Mouse (Mus musculus) kidney, adult 2 months (tissue): ENCODE measurements at regions not wholly inside any gene's neighbourhood (a gene's known extent, or its start where the extent isn't known, plus 50 kb on each side); places are given as distances from the start of the nearest gene placed in this dataset.
A peak's percentile ranks its signal among the peaks of the same experiment; 100 is the strongest.

Experiments
- DNase-seq: peaks from one replicate; pipeline ENCODE4 v3.0.0; 2021
- H3K27ac ChIP-seq: fragments of 200-500 bp; 2 replicates; pipeline ENCODE4 v1.5.1; 2012; ENCODE audit warnings: low read depth, low read length, control low read depth, inconsistent platforms; ENCODE audit not compliant: insufficient read depth
- H3K27me3 ChIP-seq: fragments of 200-500 bp; replicated peaks from 2 replicates; pipeline ENCODE4 v1.6.1; 2012; ENCODE audit warnings: mild to moderate bottlenecking, moderate library complexity, low read length, inconsistent platforms; ENCODE audit not compliant: control insufficient read depth, insufficient read depth
- H3K36me3 ChIP-seq: fragments of 200-500 bp; 2 replicates; pipeline ENCODE4 v1.6.1; 2012; ENCODE audit warnings: mild to moderate bottlenecking, moderate library complexity, low read length, inconsistent platforms; ENCODE audit not compliant: control insufficient read depth, insufficient read depth
- H3K4me1 ChIP-seq: fragments of 200-500 bp; 2 replicates; pipeline ENCODE4 v1.6.1; 2011; ENCODE audit warnings: low read length; ENCODE audit not compliant: control insufficient read depth, insufficient read depth
- H3K4me3 ChIP-seq: fragments of 200-500 bp; 2 replicates; pipeline ENCODE4 v1.5.1; 2011; ENCODE audit warnings: mild to moderate bottlenecking, low read depth, low read length, control low read depth; ENCODE audit not compliant: insufficient read depth
- CTCF ChIP-seq: fragments of 200-500 bp; conservative IDR thresholded peaks from 2 replicates; pipeline ENCODE4 v1.5.1; 2011; ENCODE audit warnings: low read depth, mild to moderate bottlenecking, control low read depth, low read length, moderate library complexity, mixed read lengths; ENCODE audit not compliant: insufficient read depth, insufficient read length
- POLR2A ChIP-seq: fragments of 200-500 bp; IDR thresholded peaks from one replicate; pipeline ENCODE4 v1.6.1; 2011; ENCODE audit warnings: low read depth, low read length, control low read depth
- WGBS: fragments of 180-500 bp; shearing (Covaris S2); methylation state at CpG from one replicate; pipeline ENCODE4 v1.1.7; 2018; 5-methylcytosine and 5-hydroxymethylcytosine counted together

- 64% methylated on average over 8 of the region's 8 CpGs for WGBS
- H3K4me3 ChIP-seq: no peak overlapping the region
- H3K27ac ChIP-seq: no peak overlapping the region
- no peaks in the 10 kb centered on the region for H3K36me3 ChIP-seq
- H3K27me3 ChIP-seq: no peaks in the 10 kb centered on the region
- no peak for TF ChIP-seq CTCF
- no peak for TF ChIP-seq POLR2A
- no peak for DNase-seq
- no peaks in the 10 kb centered on the region for H3K4me1 ChIP-seq
Measured at GRCm38 (mm10) chr10:118004362-118004958, 137.2 kb upstream of the Mdm1 start.

- TF ChIP-seq POLR2A: no peak
- no peak for TF ChIP-seq CTCF
- Histone ChIP-seq H3K36me3 (no peaks in the 10 kb centered on the region), H3K27me3 (no peaks in the 10 kb centered on the region), H3K27ac (no peak overlapping the region), H3K4me1 (no peaks in the 10 kb centered on the region), H3K4me3 (no peak overlapping the region)
- 61% methylated on average over 14 of the region's 14 CpGs for WGBS
- DNase-seq: no peak
Measured at GRCm38 (mm10) chr10:118006827-118007550, 134.6 kb upstream of the Mdm1 start.

GRCm38 (mm10) chr10:118007846-118008245 is 133.8 kb upstream of the Mdm1 start:
- 84% methylated on average over 7 of the region's 7 CpGs for WGBS
- TF ChIP-seq CTCF (no peak), POLR2A (no peak)
- Histone ChIP-seq H3K36me3 (no peaks in the 10 kb centered on the region), H3K27ac (no peak overlapping the region), H3K27me3 (no peaks in the 10 kb centered on the region), H3K4me3 (no peak overlapping the region), H3K4me1 (peaks cover 2% of the 10 kb centered on the region; the same call in 1 of the 2 replicates)
- no peak for DNase-seq

- DNase-seq: peak; percentile 72
- Histone ChIP-seq H3K27ac (peak overlapping the region; percentile 80), H3K4me1 (peaks cover 2% of the 10 kb centered on the region; the same call in 1 of the 2 replicates), H3K27me3 (no peaks in the 10 kb centered on the region), H3K4me3 (no peak overlapping the region), H3K36me3 (no peaks in the 10 kb centered on the region)
- 54% methylated on average over 10 of the region's 10 CpGs for WGBS
- TF ChIP-seq POLR2A (no peak), CTCF (no peak)
Measured at GRCm38 (mm10) chr10:118011687-118012567, 129.7 kb upstream of the Mdm1 start.

- DNase-seq: no peak
- Histone ChIP-seq H3K36me3 (no peaks in the 10 kb centered on the region), H3K4me3 (no peak overlapping the region), H3K27ac (no peak overlapping the region), H3K27me3 (no peaks in the 10 kb centered on the region), H3K4me1 (no peaks in the 10 kb centered on the region)
- TF ChIP-seq POLR2A (no peak), CTCF (no peak)
- WGBS: 80% methylated on average over 9 of the region's 9 CpGs
Measured at GRCm38 (mm10) chr10:118028831-118029230, 112.8 kb upstream of the Mdm1 start.

GRCm38 (mm10) chr10:118034401-118034800 is 107.2 kb upstream of the Mdm1 start:
- DNase-seq: no peak
- WGBS: 82% methylated on average over 17 of the region's 17 CpGs
- TF ChIP-seq POLR2A: no peak
- TF ChIP-seq CTCF: no peak

GRCm38 (mm10) chr10:118035035-118035434 is 106.6 kb upstream of the Mdm1 start:
- 93% methylated on average over 13 of the region's 13 CpGs for WGBS
- TF ChIP-seq CTCF (no peak), POLR2A (no peak)
- Histone ChIP-seq H3K27ac (no peak overlapping the region), H3K4me3 (no peak overlapping the region), H3K36me3 (no peaks in the 10 kb centered on the region), H3K27me3 (no peaks in the 10 kb centered on the region), H3K4me1 (no peaks in the 10 kb centered on the region)
- DNase-seq: no peak

More at GRCm38 (mm10) chr10:118034401-118034800, 107.2 kb upstream of the Mdm1 start:
- no peaks in the 10 kb centered on the region for H3K4me1 ChIP-seq
- H3K36me3 ChIP-seq: no peaks in the 10 kb centered on the region
- no peak overlapping the region for H3K27ac ChIP-seq
- no peaks in the 10 kb centered on the region for H3K27me3 ChIP-seq
- H3K4me3 ChIP-seq: no peak overlapping the region
